Mouse (Mus musculus) cerebellum, adult 2 months (tissue): Measurements from ENCODE around the gene Tenm2.

Source experiments
- CTCF ChIP-seq: fragments of 200-500 bp; IDR thresholded peaks from 2 replicates; pipeline ENCODE4 v1.5.1; 2011; ENCODE audit warnings: low read depth, mild to moderate bottlenecking, control low read depth, low read length, moderate library complexity, borderline replicate concordance; ENCODE audit not compliant: insufficient read depth
- POLR2A ChIP-seq: fragments of 200-500 bp; IDR thresholded peaks from 2 replicates; pipeline ENCODE4 v1.6.1; 2011; ENCODE audit warnings: low read length, control low read depth, borderline replicate concordance; ENCODE audit not compliant: insufficient read depth

DNA sequence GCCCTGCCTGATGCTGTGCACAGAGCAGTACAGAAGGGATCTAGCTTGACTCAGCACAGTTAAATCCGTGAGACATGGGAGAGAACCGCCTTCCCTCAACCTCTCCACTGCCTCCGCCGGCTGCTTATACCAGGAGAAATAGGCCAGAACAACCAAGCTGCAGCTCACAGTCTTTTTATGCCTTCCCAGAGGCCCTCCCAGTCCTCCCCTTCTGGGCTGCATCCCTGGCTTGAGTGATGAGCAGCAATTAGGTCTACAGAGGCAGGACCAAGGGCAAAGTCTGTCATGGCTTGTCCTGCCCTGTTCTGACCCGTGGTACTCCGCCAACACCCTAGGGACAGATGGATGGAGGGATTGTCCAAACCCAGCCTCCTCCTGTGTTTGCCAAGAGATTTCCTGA is 928.5 kb downstream of the Tenm2 start:
- TF ChIP-seq CTCF (no peak), POLR2A (no peak)
